Mouse (Mus musculus): ENCODE results near the gene Adipor2. TPM values are rescaled to one million over a fixed set of nuclear protein-coding genes. Genes with fewer than 3 reads are reported as not detected.
"Not testable (repeated sequence)": the region's sequence is repeated elsewhere in the genome, so short reads cannot be mapped to it uniquely, and the experiment has no call there.

Adipor2 gene
- polyA plus RNA-seq, 1 experiment from 2014 or later, result 40.2 TPM

DNA sequence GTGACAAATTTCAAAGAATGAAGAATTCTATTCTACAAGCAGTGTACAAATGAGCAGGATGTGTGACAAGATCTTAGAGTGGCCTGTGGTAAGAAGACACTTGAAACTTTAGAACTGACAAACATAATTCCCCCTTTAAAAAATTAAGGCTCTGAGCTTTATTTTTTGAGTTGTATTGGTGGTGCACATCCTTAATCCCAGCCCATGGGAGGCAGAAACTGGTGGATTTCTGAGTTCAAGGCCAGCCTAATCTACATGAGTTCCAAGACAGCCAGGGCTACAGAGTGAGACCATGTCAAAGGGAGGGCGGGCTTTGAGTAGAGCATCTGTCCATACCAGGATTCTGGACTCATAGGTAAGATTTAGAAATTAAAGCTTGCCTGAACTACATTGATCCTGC, 30.7 kb downstream of the Adipor2 start:
- ATAC-seq (ENCODE audit: insufficient number of reproducible peaks, low FRiP score, low TSS enrichment, low read depth), result no peak
- 92% methylated on average over 1 of the region's 1 CpGs for WGBS
- 0 out of 2 replicates have a peak overlapping the region, but pooled peaks have one; percentile 86 for H3K4me3 ChIP-seq

DNA sequence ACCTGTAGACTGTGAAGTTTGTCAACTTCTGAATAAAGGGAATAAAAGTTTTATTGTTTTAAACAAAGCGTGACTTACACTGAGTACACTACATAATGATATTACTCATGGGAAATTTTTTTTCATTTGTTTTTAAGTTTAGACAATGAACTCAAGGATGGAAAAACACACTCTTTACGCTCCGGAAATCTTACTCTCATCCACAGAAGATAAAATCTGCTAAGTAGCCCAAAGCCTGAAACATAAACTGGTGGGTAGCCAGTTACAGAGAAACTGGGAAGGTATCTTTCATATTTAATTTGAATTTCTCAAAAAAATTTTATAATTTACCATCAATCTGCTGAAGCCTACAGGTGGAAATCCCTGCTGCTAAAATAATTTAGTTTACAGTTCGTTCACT, 31.1 kb downstream of the Adipor2 start:
- ATAC-seq (ENCODE audit: insufficient number of reproducible peaks, low FRiP score, low TSS enrichment, low read depth), result no peak
- H3K4me2 ChIP-seq, result no peak overlapping the region

More for the DNA sequence above, 30.7 kb downstream of the Adipor2 start:
- peaks cover 11% of the 10 kb centered on the region for H3K4me1 ChIP-seq
- H3K9ac ChIP-seq, result no peak overlapping the region
- no peaks in the 10 kb centered on the region for H3K27me3 ChIP-seq
- no peaks in the 10 kb centered on the region for H3K36me3 ChIP-seq
- no peaks in the 10 kb centered on the region for H3K9me3 ChIP-seq
- H3K4me2 ChIP-seq, result no peak overlapping the region
- no peak overlapping the region for H3K27ac ChIP-seq

DNA sequence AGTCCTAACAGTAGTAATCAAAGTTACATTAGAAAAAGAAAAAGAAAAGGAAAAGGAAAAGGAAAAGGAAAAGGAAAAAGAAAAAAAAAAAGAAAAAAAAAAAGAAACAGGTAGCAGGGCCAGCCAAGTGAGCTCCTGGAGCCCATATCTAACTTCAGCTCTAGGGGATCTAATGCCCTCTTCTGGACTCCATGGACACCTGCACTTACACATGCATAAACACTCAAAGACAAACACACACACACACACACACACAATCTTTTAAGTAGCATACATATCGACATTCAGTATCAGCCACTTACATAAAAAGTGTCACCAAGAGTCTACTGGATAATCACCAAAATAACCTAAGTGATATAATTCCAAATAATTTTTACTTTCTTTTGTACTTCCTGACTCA, 31.8 kb downstream of the Adipor2 start:
- WGBS, result 92% methylated on average over 1 of the region's 1 CpGs
- H3K9ac ChIP-seq, result no peak overlapping the region
- H3K27me3 ChIP-seq, result no peaks in the 10 kb centered on the region
- ATAC-seq (ENCODE audit: insufficient number of reproducible peaks, low FRiP score, low TSS enrichment, low read depth), result no peak
- H3K36me3 ChIP-seq, result no peaks in the 10 kb centered on the region
- no peak overlapping the region for H3K27ac ChIP-seq
- peaks cover 11% of the 10 kb centered on the region for H3K4me1 ChIP-seq
- no peak overlapping the region for H3K4me3 ChIP-seq
- no peak overlapping the region for H3K4me2 ChIP-seq
- H3K9me3 ChIP-seq, result no peaks in the 10 kb centered on the region

More for the DNA sequence above, 31.1 kb downstream of the Adipor2 start:
- no peak overlapping the region for H3K9ac ChIP-seq
- H3K27me3 ChIP-seq, result no peaks in the 10 kb centered on the region
- H3K4me3 ChIP-seq, result no peak overlapping the region
- no peaks in the 10 kb centered on the region for H3K36me3 ChIP-seq
- H3K9me3 ChIP-seq, result no peaks in the 10 kb centered on the region
- H3K27ac ChIP-seq, result no peak overlapping the region
- peaks cover 11% of the 10 kb centered on the region for H3K4me1 ChIP-seq
- 77% methylated on average over 4 of the region's 4 CpGs for WGBS

DNA sequence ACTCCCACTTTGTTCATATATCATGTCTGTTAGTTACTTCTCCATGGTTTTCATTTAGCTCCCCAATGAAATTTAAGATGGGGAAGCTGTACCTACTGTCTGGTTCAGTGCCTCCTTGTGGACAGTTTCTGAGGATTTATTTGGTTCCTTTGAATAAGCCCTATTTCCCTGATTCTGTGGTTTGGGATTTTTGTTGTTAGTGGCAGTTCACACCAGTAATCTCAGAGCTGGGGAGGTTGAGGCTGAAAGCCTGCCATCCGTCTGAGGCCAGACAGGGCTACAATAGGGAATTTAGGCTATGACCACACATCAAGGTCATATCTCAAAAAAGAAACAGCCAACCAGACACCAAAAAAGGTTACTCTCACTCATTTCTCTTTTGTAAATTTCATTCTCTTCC, 38.9 kb downstream of the Adipor2 start:
- Histone ChIP-seq H3K27me3 (no peaks in the 10 kb centered on the region), H3K4me2 (no peak overlapping the region), H3K9me3 (no peaks in the 10 kb centered on the region), H3K36me3 (no peaks in the 10 kb centered on the region), H3K27ac (no peak overlapping the region), H3K4me1 (no peaks in the 10 kb centered on the region), H3K4me3 (no peak overlapping the region), H3K9ac (no peak overlapping the region)
- WGBS, result 84% methylated on average over 1 of the region's 1 CpGs
- no peak for ATAC-seq (ENCODE audit: insufficient number of reproducible peaks, low FRiP score, low TSS enrichment, low read depth)

DNA sequence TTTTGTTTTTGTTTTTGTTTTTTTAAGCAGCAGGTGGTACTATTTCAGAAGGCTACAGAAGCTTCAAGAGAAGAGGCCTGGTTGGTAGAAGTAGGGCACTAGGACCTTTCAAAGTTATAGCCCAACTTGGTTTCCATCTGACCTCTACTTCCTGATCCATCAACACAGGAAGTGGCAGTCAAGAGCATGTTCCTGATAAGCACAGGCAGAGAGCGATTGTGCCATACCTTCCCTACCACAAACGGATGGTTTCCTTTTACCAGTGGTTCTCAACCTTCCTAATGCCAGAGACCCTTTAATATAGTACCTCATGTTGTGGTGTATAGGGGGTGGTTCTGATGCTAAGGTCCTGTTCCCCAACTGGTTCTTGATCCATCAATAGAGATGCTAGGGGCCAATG, 39.9 kb downstream of the Adipor2 start:
- Histone ChIP-seq H3K9me3 (no peaks in the 10 kb centered on the region), H3K36me3 (no peaks in the 10 kb centered on the region), H3K4me3 (no peak overlapping the region), H3K27ac (no peak overlapping the region), H3K4me2 (no peak overlapping the region), H3K27me3 (no peaks in the 10 kb centered on the region), H3K9ac (no peak overlapping the region), H3K4me1 (no peaks in the 10 kb centered on the region)
- 59% methylated on average over 2 of the region's 2 CpGs for WGBS
- no peak for ATAC-seq (ENCODE audit: insufficient number of reproducible peaks, low FRiP score, low TSS enrichment, low read depth)

DNA sequence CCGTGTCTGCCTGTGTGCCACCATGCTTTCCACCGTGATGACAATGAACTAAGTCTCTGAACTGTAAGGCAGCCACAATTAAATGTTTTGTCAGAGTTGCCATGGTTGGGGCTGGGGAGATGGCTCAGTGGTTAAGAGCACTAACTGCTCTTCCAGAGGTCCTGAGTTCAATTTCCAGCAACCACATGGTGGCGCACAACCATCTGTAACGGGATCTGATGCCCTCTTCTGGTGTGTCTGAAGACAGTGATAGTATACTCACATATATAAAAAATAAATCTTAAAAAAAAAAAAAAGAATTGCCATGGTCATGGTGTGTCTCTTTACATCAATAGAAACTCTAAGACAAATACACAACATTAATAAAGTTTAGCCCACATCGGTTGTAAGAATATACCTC, 42.5 kb downstream of the Adipor2 start:
- Histone ChIP-seq H3K27ac (no peak overlapping the region), H3K36me3 (no peaks in the 10 kb centered on the region), H3K9ac (no peak overlapping the region), H3K4me2 (no peak overlapping the region), H3K4me3 (no peak overlapping the region), H3K9me3 (no peaks in the 10 kb centered on the region), H3K27me3 (no peaks in the 10 kb centered on the region), H3K4me1 (no peaks in the 10 kb centered on the region)
- no peak for ATAC-seq (ENCODE audit: insufficient number of reproducible peaks, low FRiP score, low TSS enrichment, low read depth)
- WGBS, result 81% methylated on average over 5 of the region's 5 CpGs

DNA sequence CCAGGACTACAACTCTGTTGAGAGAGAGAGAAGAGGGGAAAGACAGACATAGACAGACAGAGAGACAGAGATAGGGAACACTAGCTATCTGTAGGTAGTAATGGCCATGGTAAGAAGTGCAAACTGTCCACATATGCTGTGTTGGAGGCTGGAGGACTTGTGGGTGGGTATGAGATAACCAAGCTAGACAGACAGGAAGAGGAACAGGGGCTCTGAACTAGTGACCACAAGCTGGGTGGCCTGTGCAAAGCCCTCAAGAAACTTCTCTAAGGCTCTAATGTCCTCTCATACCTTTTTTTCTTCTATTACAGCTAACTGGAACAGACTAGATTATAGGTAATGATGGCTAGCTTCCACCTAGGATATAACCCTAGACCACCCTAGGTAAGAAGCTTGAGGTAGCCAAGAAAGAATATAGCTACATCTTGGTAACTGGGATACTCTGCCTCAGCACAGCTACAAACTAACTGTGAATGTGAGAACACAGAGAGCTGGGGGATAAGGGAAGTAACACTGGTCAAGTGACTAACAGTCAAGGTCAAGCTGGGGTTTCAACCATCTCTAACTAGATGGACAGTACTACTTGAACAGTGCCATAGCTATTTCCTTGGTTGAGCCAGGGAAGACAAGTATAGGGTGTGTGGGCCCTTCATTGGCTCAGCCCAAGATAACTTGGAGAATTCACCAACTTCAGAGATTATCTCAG, 44.4 kb downstream of the Adipor2 start:
- Histone ChIP-seq H3K4me1 (no peaks in the 10 kb centered on the region), H3K9me3 (no peaks in the 10 kb centered on the region), H3K27ac (no peak overlapping the region), H3K4me2 (no peak overlapping the region), H3K9ac (no peak overlapping the region), H3K4me3 (no peak overlapping the region), H3K36me3 (peaks cover 10% of the 10 kb centered on the region), H3K27me3 (no peaks in the 10 kb centered on the region)
- no peak for ATAC-seq (ENCODE audit: insufficient number of reproducible peaks, low FRiP score, low TSS enrichment, low read depth)

DNA sequence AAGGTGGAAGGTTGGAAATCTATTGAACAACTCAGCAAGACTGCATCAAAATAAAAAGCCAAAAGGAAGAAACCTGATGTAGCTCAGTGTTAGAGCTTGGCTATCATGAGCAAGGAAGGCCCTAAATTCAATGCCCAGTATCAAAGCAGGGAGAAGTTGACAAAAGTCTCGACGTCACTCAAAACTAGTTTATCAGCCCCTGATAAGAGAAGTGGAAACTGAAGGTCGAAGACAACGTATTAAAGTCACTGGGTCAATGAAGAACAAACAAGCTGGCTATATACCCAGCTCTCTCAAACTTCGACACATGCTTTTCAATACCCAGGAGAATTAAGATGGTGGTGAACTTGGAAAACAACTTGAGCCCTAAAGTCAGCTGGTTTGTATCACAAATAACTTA, 45.3 kb downstream of the Adipor2 start:
- WGBS, result 86% methylated on average over 5 of the region's 5 CpGs

DNA sequence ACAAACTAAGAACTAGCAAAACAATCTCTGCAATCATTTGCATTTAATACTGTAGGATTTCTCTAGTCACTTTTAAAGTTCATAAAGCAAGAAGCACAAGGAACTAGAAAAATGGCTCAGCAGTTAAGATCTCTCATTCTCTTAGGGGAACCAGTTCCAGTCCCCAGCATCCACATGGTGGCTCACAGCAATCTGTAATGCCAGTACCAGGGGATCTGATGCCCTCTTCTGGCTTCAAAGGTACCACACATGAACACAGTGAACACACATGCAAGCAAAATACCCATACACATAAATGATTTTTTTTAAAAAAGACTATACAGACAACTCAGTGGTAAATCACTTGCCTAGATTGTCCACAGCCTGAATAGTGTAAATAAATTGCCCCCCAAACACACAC, 45.9 kb downstream of the Adipor2 start:
- no peaks in the 10 kb centered on the region for H3K4me1 ChIP-seq
- ATAC-seq (ENCODE audit: insufficient number of reproducible peaks, low FRiP score, low TSS enrichment, low read depth), result no peak
- H3K27ac ChIP-seq, result no peak overlapping the region
- no peaks in the 10 kb centered on the region for H3K9me3 ChIP-seq
- no peak overlapping the region for H3K9ac ChIP-seq
- H3K36me3 ChIP-seq, result peaks cover 14% of the 10 kb centered on the region
- no peak overlapping the region for H3K4me3 ChIP-seq
- H3K4me2 ChIP-seq, result no peak overlapping the region
- H3K27me3 ChIP-seq, result no peaks in the 10 kb centered on the region

More for the DNA sequence above, 45.3 kb downstream of the Adipor2 start:
- Histone ChIP-seq H3K27ac (no peak overlapping the region), H3K4me3 (no peak overlapping the region), H3K9me3 (no peaks in the 10 kb centered on the region), H3K9ac (no peak overlapping the region), H3K27me3 (no peaks in the 10 kb centered on the region), H3K4me1 (no peaks in the 10 kb centered on the region), H3K4me2 (no peak overlapping the region), H3K36me3 (peaks cover 14% of the 10 kb centered on the region)
- ATAC-seq (ENCODE audit: insufficient number of reproducible peaks, low FRiP score, low TSS enrichment, low read depth), result no peak

DNA sequence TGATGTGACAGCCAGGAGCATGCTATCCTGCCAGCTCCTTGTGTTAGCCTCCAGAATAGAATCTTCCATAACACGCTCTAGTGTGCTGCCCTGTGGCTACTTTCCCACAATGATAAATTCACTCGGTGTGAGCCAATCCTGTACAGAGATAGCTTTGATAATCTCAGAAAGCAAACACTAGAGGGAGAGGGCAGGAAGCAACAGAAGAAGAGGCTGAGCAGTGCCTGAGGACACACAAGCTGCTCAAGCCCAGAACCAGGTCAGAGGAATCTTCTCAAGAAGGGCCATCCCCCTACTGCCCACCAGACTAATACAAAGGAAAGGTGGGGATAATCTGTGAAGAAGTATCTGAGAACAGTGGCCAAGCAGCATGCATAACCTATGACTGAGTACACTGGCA, 50.1 kb downstream of the Adipor2 start:
- no peaks in the 10 kb centered on the region for H3K27me3 ChIP-seq
- no peaks in the 10 kb centered on the region for H3K9me3 ChIP-seq
- no peak overlapping the region for H3K9ac ChIP-seq
- no peak for ATAC-seq (ENCODE audit: insufficient number of reproducible peaks, low FRiP score, low TSS enrichment, low read depth)
- 80% methylated on average over 2 of the region's 2 CpGs for WGBS
- no peak overlapping the region for H3K4me3 ChIP-seq
- peaks cover 32% of the 10 kb centered on the region for H3K36me3 ChIP-seq
- H3K4me1 ChIP-seq, result no peaks in the 10 kb centered on the region
- H3K27ac ChIP-seq, result no peak overlapping the region
- no peak overlapping the region for H3K4me2 ChIP-seq

DNA sequence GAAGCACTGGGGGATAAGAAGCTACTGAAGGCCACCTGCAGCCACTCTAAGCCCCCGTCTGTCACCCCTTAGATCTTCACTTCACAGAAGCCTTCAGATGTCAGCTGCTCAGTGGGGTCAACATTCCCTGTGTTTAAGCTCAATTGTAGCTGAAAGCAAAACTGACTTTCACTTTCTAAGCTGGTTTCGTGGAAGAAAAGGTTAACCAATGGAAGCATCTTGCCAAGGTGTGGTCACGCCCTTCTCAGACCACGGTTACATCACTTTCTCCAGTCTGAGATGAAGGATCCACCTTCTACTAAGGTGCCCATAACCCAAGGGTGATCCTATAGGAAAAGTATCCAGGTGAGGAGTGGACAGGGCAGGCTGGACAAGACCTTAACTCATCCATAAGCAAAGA, 50.7 kb downstream of the Adipor2 start:
- not testable (repeated sequence) for H3K4me2 ChIP-seq; H3K27ac ChIP-seq; H3K4me3 ChIP-seq; ATAC-seq (ENCODE audit: insufficient number of reproducible peaks, low FRiP score, low TSS enrichment, low read depth); H3K9me3 ChIP-seq; H3K27me3 ChIP-seq; H3K4me1 ChIP-seq; H3K9ac ChIP-seq
- 90% methylated on average over 4 of the region's 4 CpGs for WGBS
- H3K36me3 ChIP-seq, result peaks cover 33% of the 10 kb centered on the region

DNA sequence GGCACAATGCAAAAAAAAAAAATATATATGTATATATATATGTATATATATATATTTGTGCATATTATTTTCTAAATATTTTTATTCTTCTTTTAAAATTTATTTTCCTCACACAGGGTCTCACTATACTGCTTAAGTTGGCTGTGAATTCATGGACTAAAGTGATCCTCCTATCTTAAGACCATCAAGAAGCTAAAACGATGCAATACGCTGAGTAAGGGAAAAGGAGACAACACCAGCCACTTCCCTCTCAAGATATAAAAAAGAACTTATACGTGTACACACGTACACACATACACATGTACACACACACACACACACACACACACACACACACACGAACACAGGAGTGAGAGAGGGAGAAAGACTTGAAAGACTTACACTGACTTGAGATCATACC, 53.9 kb downstream of the Adipor2 start:
- Histone ChIP-seq H3K9ac (no peak overlapping the region), H3K4me2 (no peak overlapping the region), H3K36me3 (peaks cover 45% of the 10 kb centered on the region), H3K4me1 (no peaks in the 10 kb centered on the region), H3K27me3 (no peaks in the 10 kb centered on the region), H3K9me3 (no peaks in the 10 kb centered on the region), H3K4me3 (no peak overlapping the region), H3K27ac (no peak overlapping the region)
- ATAC-seq (ENCODE audit: insufficient number of reproducible peaks, low FRiP score, low TSS enrichment, low read depth), result no peak
- WGBS, result 88% methylated on average over 5 of the region's 5 CpGs

Data from limb, embryonic 15.5 days (tissue).